Mouse (Mus musculus) midbrain, postnatal 0 days (tissue): ENCODE data around the gene Amz2. TPM values are rescaled to one million over a fixed set of nuclear protein-coding genes. Genes with fewer than 3 reads are reported as not detected.

Source experiments
- ATAC-seq: fragments of 200-750 bp; cut with Nextera tagmentation; 2 replicates; pipeline ENCODE4 v1.8.0; 2017; ENCODE audit warnings: moderate number of reproducible peaks, mild to moderate bottlenecking, moderate TSS enrichment, moderate library complexity; ENCODE audit not compliant: low FRiP score
- DNase-seq: peaks from one replicate; pipeline ENCODE4 v3.0.0-alpha.2; 2015; ENCODE audit warnings: low spot score
- H3K27ac ChIP-seq: fragments of 300-500 bp; sonication (generic); 2 replicates; pipeline ENCODE4 v1.5.1; 2014; ENCODE audit warnings: low read depth, mild to moderate bottlenecking, low read length, mixed read lengths
- H3K27me3 ChIP-seq: fragments of 300-500 bp; sonication (generic); 2 replicates; pipeline ENCODE4 v1.6.1; 2014; ENCODE audit warnings: low read length, control low read depth, mixed read lengths; ENCODE audit not compliant: insufficient read depth
- H3K36me3 ChIP-seq: fragments of 300-500 bp; sonication (generic); 2 replicates; pipeline ENCODE4 v1.6.1; 2014; ENCODE audit warnings: low read length, control low read depth, mixed read lengths; ENCODE audit not compliant: insufficient read depth
- H3K4me1 ChIP-seq: fragments of 300-500 bp; sonication (generic); 2 replicates; pipeline ENCODE4 v1.6.1; 2014; ENCODE audit warnings: mild to moderate bottlenecking, control low read depth, antibody characterized with exemption, low read length, mixed read lengths; ENCODE audit not compliant: insufficient read depth
- H3K4me2 ChIP-seq: fragments of 300-500 bp; sonication (generic); 2 replicates; pipeline ENCODE4 v1.6.1; 2014; ENCODE audit warnings: low read depth, mild to moderate bottlenecking, low read length, mixed read lengths; ENCODE audit not compliant: poor library complexity, severe bottlenecking
- H3K4me3 ChIP-seq: fragments of 300-500 bp; sonication (generic); 2 replicates; pipeline ENCODE4 v1.5.1; 2014; ENCODE audit warnings: low read depth, mild to moderate bottlenecking, low read length, moderate library complexity
- H3K9ac ChIP-seq: fragments of 300-500 bp; sonication (generic); replicated peaks from 2 replicates; pipeline ENCODE4 v1.6.1; 2014; ENCODE audit warnings: mild to moderate bottlenecking, low read length, moderate library complexity, mixed read lengths; ENCODE audit not compliant: poor library complexity, severe bottlenecking
- H3K9me3 ChIP-seq: fragments of 300-500 bp; sonication (generic); 2 replicates; pipeline ENCODE4 v1.6.1; 2016; ENCODE audit warnings: low read length, control low read depth
- CTCF ChIP-seq: IDR thresholded peaks from 2 replicates; pipeline ENCODE4 v1.5.1; 2016; ENCODE audit warnings: antibody characterized with exemption, mild to moderate bottlenecking
- WGBS: fragments of 180-500 bp; shearing (Covaris S2); extraction: QIAGEN DNeasy Blood & Tissue Kit; methylation state at CpG from one replicate; pipeline ENCODE4 v1.1.7; 2014; 5-methylcytosine and 5-hydroxymethylcytosine counted together
- polyA plus RNA-seq: library from polyadenylated mRNA; unstranded; fragments of >200 nt; fragmentation: Nextera tagmentation; extraction: Ambion mirVana; gene quantifications from 2 replicates; pipeline ENCODE4 v1.2.1, GENCODE M21; 2015
- total RNA-seq: library from RNA; depleted of rRNA; stranded (reverse); fragments of >200 nt; gene quantifications from 2 replicates; pipeline ENCODE4 v1.2.3, GENCODE M21; 2014

The Amz2 gene
- total and polyA plus RNA-seq, 2 experiments from 2014 or later: 40.1 to 156 TPM

DNA sequence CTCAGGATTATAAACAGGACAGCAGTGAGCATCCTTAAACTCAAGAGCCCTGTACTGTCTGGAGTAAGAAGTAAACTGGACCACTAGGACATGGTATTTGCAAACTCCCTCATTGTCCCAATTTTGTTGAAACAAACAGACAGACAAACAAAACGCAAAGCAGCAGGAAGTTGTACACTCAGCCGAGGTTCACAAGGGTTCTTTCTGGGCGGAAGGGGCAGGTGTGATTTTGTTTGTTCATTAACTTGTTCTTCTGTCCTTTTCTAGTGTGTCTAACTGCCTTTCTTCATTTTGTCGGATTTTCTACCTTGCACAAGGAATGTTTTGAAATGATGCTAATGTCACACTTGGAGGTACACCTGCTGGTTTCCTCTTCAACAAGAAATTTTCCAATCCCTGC lies 6.3 kb upstream of the Amz2 start:
- DNase-seq: no peak
- WGBS: 53% methylated on average over 4 of the region's 4 CpGs
- no peak overlapping the region for H3K4me3 ChIP-seq

DNA sequence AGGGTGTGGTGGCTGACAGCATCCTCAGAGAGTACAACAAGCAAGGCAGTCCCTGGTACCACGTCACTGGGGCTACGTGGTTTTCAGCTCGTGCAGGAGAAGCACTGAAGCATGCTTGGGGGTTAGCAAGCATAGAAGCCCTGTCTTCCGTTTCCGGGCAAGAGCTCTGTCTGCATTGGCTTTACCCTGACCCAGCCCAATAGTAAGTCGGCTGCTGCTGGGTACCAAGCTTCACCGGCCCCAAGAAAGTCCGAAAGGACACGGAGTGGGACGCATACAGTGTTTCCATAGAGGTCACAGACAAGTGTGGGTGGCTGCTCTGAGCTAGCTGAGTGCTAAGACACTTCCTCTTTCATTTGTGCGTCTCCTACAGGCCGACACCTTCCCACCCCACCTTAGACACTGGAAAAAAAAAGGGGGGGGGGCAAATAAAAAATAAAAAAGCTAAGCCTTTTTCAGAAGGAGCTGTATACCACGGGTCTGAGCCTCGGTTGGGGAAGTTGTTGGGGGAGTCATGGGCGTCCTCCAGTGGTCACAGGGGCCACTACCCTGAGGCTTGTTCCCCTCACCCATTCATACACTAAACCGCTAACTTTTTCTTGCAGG lies 5.7 kb upstream of the Amz2 start:
- ATAC-seq (no peak), DNase-seq (no peak)
- Histone ChIP-seq H3K36me3 (no peaks in the 10 kb centered on the region), H3K27me3 (no peaks in the 10 kb centered on the region), H3K27ac (no peak overlapping the region), H3K4me3 (no peak overlapping the region), H3K9ac (no peak overlapping the region), H3K9me3 (no peaks in the 10 kb centered on the region), H3K4me2 (no peak overlapping the region), H3K4me1 (no peaks in the 10 kb centered on the region)
- TF ChIP-seq CTCF: no peak
- 48% methylated on average over 16 of the region's 16 CpGs for WGBS

More for the DNA sequence above, 6.3 kb upstream of the Amz2 start:
- Histone ChIP-seq H3K27me3 (no peaks in the 10 kb centered on the region), H3K36me3 (no peaks in the 10 kb centered on the region), H3K9ac (no peak overlapping the region), H3K4me1 (no peaks in the 10 kb centered on the region), H3K4me2 (no peak overlapping the region), H3K9me3 (no peaks in the 10 kb centered on the region), H3K27ac (no peak overlapping the region)
- ATAC-seq: no peak
- no peak for TF ChIP-seq CTCF

DNA sequence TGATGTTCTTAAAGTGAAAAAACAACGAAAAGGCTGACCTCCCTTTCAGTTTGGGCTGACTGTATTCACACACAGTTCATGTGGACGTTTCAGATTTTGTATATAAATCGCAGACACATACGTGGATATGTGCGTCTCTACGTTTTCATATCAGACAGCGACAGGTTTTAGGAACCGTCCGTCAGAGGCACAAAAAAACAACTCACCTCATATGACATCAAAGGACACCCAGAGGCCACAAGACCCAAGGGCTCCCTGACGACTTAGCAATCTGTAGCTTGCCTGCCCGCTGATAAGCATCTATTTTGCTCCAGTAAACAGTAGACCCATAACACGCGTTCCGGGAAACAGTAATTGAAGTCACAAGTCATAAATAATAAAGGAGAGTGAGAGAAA lies 5.2 kb upstream of the Amz2 start:
- Histone ChIP-seq H3K27ac (no peak overlapping the region), H3K4me1 (no peaks in the 10 kb centered on the region), H3K4me2 (no peak overlapping the region), H3K4me3 (no peak overlapping the region), H3K27me3 (no peaks in the 10 kb centered on the region), H3K36me3 (no peaks in the 10 kb centered on the region), H3K9ac (no peak overlapping the region), H3K9me3 (no peaks in the 10 kb centered on the region)
- DNase-seq: no peak
- no peak for TF ChIP-seq CTCF
- no peak for ATAC-seq
- 82% methylated on average over 14 of the region's 14 CpGs for WGBS

DNA sequence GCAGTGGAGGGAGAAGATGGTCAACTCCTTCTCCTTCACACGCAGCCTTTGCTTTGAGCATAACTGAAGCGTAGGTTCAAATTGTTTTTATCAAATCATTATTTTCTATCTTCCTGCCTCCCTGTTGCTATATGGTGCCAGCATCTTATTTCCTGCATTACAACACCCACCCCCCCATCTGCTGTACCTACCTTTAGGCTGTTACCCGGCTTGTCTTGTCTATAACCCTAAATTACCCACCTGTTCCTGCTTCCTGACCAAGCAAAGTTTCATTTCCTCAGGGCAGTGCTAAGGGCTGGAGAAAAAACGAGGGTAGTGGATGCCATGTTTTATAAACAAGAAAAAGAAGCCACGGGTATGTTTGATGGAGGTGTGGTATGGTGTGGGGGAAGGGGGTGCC lies 4.5 kb upstream of the Amz2 start:
- H3K4me1 ChIP-seq: no peaks in the 10 kb centered on the region
- H3K36me3 ChIP-seq: no peaks in the 10 kb centered on the region
- WGBS: 87% methylated on average over 5 of the region's 5 CpGs

DNA sequence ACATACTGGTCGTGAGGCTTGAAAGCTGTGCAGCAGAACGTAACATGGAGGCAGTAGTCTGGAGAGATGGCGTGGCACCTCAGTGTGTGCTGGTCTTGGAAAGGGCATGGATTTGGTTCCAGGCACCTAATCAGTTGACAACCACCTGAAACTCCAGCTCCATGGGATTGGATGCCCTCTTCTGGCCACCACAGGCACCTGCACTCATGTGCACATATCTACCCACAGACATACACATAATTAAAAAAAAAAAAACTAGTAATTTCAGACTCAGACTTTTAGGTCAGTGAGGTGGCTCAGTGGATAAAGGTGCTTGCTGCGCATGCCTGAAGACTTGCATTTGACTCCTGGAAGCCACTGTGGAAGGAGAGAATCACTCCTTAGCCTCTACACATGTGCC lies 3.5 kb upstream of the Amz2 start:
- no peak overlapping the region for H3K27ac ChIP-seq
- ATAC-seq (no peak), DNase-seq (no peak)
- no peak overlapping the region for H3K4me2 ChIP-seq
- H3K27me3 ChIP-seq: no peaks in the 10 kb centered on the region
- H3K4me1 ChIP-seq: peaks cover 6% of the 10 kb centered on the region; the same call in 1 of the 2 replicates
- no peak; the same call in 1 of the 2 replicates for TF ChIP-seq CTCF
- no peak overlapping the region for H3K4me3 ChIP-seq
- WGBS: 98% methylated on average over 4 of the region's 4 CpGs
- no peaks in the 10 kb centered on the region for H3K36me3 ChIP-seq
- H3K9ac ChIP-seq: no peak overlapping the region
- no peaks in the 10 kb centered on the region for H3K9me3 ChIP-seq

More for the DNA sequence above, 4.5 kb upstream of the Amz2 start:
- Histone ChIP-seq H3K4me3 (no peak overlapping the region), H3K4me2 (no peak overlapping the region), H3K9ac (no peak overlapping the region), H3K27me3 (no peaks in the 10 kb centered on the region), H3K27ac (no peak overlapping the region), H3K9me3 (no peaks in the 10 kb centered on the region)
- no peak for TF ChIP-seq CTCF
- DNase-seq: no peak
- no peak for ATAC-seq

DNA sequence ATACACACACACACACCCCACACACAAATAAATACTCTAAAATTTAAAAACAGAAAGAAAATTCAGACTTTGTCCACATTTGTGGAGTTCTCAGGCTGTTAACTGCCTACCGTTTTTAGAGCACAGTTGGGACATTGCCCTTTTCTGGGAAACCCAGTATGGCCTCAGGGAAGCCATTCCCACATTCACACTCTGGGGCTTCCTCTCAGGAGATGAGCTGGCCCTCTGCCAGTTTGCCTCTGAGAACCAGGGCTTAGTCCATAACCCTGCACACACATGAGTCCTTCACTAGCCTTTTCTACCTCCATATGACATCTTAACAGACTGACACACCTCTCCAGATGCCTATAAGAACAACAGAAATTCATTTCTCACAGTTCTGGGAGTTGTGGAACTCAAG lies 2.5 kb upstream of the Amz2 start:
- Histone ChIP-seq H3K27me3 (no peaks in the 10 kb centered on the region), H3K4me3 (no peak overlapping the region), H3K36me3 (no peaks in the 10 kb centered on the region), H3K9ac (no peak overlapping the region), H3K9me3 (no peaks in the 10 kb centered on the region), H3K4me2 (no peak overlapping the region), H3K4me1 (peaks cover 6% of the 10 kb centered on the region; the same call in 1 of the 2 replicates), H3K27ac (no peak overlapping the region)
- no peak for TF ChIP-seq CTCF
- 83% methylated on average over 1 of the region's 1 CpGs for WGBS
- ATAC-seq (no peak), DNase-seq (no peak)
